ENCODE assay signal across 26 mouse cellular contexts in the genomic region with DNA sequence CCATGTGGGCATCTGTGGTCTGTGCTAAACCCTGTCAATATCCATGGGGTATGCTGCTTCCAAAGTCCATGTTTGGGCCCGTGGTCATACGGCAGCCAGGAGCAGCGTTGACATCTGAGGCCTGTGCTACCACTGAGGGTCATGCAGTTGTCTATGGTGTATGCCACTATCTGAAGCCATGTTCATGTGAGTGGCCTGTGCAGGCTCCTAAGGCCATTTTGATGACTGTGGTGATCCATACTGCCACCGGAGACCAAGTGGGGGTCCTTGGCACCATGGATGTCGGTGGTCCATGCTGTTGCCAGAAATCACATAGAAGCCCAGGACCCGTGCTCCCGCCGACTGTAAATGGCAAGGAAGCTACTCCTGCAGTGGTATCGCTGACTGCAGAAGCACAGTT. TPM values are rescaled to one million over a fixed set of nuclear protein-coding genes. Genes with fewer than 3 reads are reported as not detected.
DNase-seq lines count a peak whose midpoint lies in the region; ATAC-seq and TF ChIP-seq lines count a peak whose summit lies in the region.
"Had no signal": no experiment of that assay in that cellular context is flagged by ENCODE, and none has a peak within 500 bp of the region (broad histone marks: within the 10 kb centered on the region; RNA-seq: fewer than 3 reads in every experiment).

No protein-coding gene starts in this region.

- peaks cover 12% of the 10 kb centered on the region; the same call in 1 of the 2 replicates for H3K27me3 ChIP-seq in heart, embryonic 10.5 days (ENCODE audit: insufficient read depth, poor library complexity, severe bottlenecking)
- H3K27me3 ChIP-seq in liver, postnatal 0 days (ENCODE audit: insufficient read depth, low read length) = no peaks in the 10 kb centered on the region
- H3K27me3 ChIP-seq: CH12.LX; embryonic facial prominence, embryonic 12.5 days; forebrain, embryonic 13.5 days; forebrain, embryonic 15.5 days; Patski had no signal

- TF ChIP-seq EP300 in liver, postnatal 0 days (IDR thresholded peaks at IDR 0.05; ENCODE audit: low read depth) = no peak

- TF ChIP-seq CTCF in liver, postnatal 0 days (IDR thresholded peaks at IDR 0.05; ENCODE audit: low read depth) = no peak

- H3K4me1 ChIP-seq in heart, embryonic 10.5 days = peaks cover 8% of the 10 kb centered on the region; the same call in 1 of the 2 replicates
- H3K4me1 ChIP-seq in liver, postnatal 0 days (ENCODE audit: insufficient read depth) = 0 out of 2 replicates have a peak, but pooled peaks cover 6% of the 10 kb centered on the region
- H3K4me1 ChIP-seq: embryonic facial prominence, embryonic 12.5 days had no signal

- no peak overlapping the region for H3K4me3 ChIP-seq in heart, embryonic 10.5 days
- no peak overlapping the region for H3K4me3 ChIP-seq in liver, postnatal 0 days (ENCODE audit: low read depth, low read length)
- H3K4me3 ChIP-seq: embryonic facial prominence, embryonic 10.5 days; embryonic facial prominence, embryonic 12.5 days; forebrain, embryonic 13.5 days; forebrain, embryonic 15.5 days had no signal

- WGBS in heart, embryonic 10.5 days = 87% methylated on average over 9 of the region's 9 CpGs
- 75% methylated on average over 9 of the region's 9 CpGs for WGBS in liver, postnatal 0 days (ENCODE audit: insufficient replicate concordance)

- DNase-seq in cerebellum, adult 11-12 months = peak; percentile 15
- DNase-seq in cerebellum, postnatal 14 days = no peak
- DNase-seq in heart, adult 11 months = peak; percentile 85
- DNase-seq in heart, embryonic 10.5 days (ENCODE audit: low spot score) = no peak
- DNase-seq in liver, postnatal 0 days = no peak
- no peak for DNase-seq in liver
- DNase-seq in testis, postnatal 10 days (ENCODE audit: low spot score) = peak; percentile 33
- DNase-seq in testis, postnatal 14 days (ENCODE audit: low spot score) = no peak
- DNase-seq: adrenal gland, adult 8-10 months; adrenal gland, postnatal 14 days; adrenal gland, postnatal 36 days; B cell, adult 2 months; cerebellum, adult 11 months; cerebellum, adult 2 months; cerebellum, adult 9-11 months; cerebellum, postnatal 25 days; forebrain, postnatal 0 days had no signal

- no peak overlapping the region for H3K9ac ChIP-seq in liver, postnatal 0 days (replicated peaks)
- H3K9ac ChIP-seq: embryonic facial prominence, embryonic 12.5 days; forebrain, embryonic 13.5 days; forebrain, embryonic 15.5 days; forebrain, postnatal 0 days had no signal

- no peak overlapping the region for H3K4me2 ChIP-seq in liver, postnatal 0 days (ENCODE audit: low read depth, low read length)
- H3K4me2 ChIP-seq: embryonic facial prominence, embryonic 12.5 days; forebrain, embryonic 13.5 days; forebrain, embryonic 15.5 days had no signal

- no peaks in the 10 kb centered on the region for H3K36me3 ChIP-seq in heart, embryonic 10.5 days
- no peaks in the 10 kb centered on the region for H3K36me3 ChIP-seq in liver, postnatal 0 days (replicated peaks; ENCODE audit: insufficient read depth, low read length)
- H3K36me3 ChIP-seq: embryonic facial prominence, embryonic 10.5 days; embryonic facial prominence, embryonic 12.5 days; forebrain, embryonic 15.5 days; G1E had no signal

- H3K27ac ChIP-seq in heart, embryonic 10.5 days = no peak overlapping the region
- no peak overlapping the region for H3K27ac ChIP-seq in liver, postnatal 0 days (ENCODE audit: low read depth)
- H3K27ac ChIP-seq: embryonic facial prominence, embryonic 10.5 days; embryonic facial prominence, embryonic 12.5 days; forebrain, embryonic 13.5 days; forebrain, embryonic 15.5 days had no signal

- ATAC-seq in liver, postnatal 0 days = peak; percentile 40; the same call in 1 of the 2 replicates
- ATAC-seq: activated CD4-positive, CD25-positive, alpha-beta regulatory T cell, adult 4 months; CD4-positive, CD25-positive, alpha-beta regulatory T cell, adult 4 months; forebrain, embryonic 13.5 days; forebrain, embryonic 15.5 days; forebrain, postnatal 0 days; Patski had no signal

- H3K9me3 ChIP-seq in heart, embryonic 10.5 days = no peaks in the 10 kb centered on the region
- H3K9me3 ChIP-seq in liver, postnatal 0 days (ENCODE audit: low read length) = no peaks in the 10 kb centered on the region
- H3K9me3 ChIP-seq: embryonic facial prominence, embryonic 10.5 days; embryonic facial prominence, embryonic 12.5 days; forebrain, embryonic 13.5 days; forebrain, embryonic 15.5 days; G1E had no signal

RNA-seq across cellular contexts. Expression of gene Hnrnph1, which starts 9.3 kb away (rescaled TPM):
- 253 and 367 TPM in 2 replicates for polyA plus RNA-seq in heart, embryonic 10.5 days (2016; fragmentation: Nextera tagmentation; extraction: Ambion mirVana)
- 70.1 and 71.1 TPM in 2 replicates for polyA plus RNA-seq in liver, postnatal 0 days (2015; fragmentation: Nextera tagmentation; extraction: Ambion mirVana)

RNA-seq across cellular contexts. Expression of gene Cby3, which starts 13.3 kb away (rescaled TPM):
- polyA plus RNA-seq in heart, embryonic 10.5 days (2016; fragmentation: Nextera tagmentation; extraction: Ambion mirVana) = 0.39 TPM in 1 of 2 replicates, not detected in the other
- 0.21 TPM in 1 of 2 replicates, not detected in the other for polyA plus RNA-seq in liver, postnatal 0 days (2015; fragmentation: Nextera tagmentation; extraction: Ambion mirVana)
- polyA plus RNA-seq: activated CD4-positive, CD25-positive, alpha-beta regulatory T cell, adult 4 months; CD4-positive, CD25-positive, alpha-beta regulatory T cell, adult 4 months; G1E; Patski had no signal

RNA-seq across cellular contexts. Expression of gene Canx, which starts 42.1 kb away (rescaled TPM):
- 354 and 363 TPM in 2 replicates for polyA plus RNA-seq in heart, embryonic 10.5 days (2016; fragmentation: Nextera tagmentation; extraction: Ambion mirVana)
- polyA plus RNA-seq in liver, postnatal 0 days (2015; fragmentation: Nextera tagmentation; extraction: Ambion mirVana) = 125 and 130 TPM in 2 replicates

Comparison
In these comparisons a context has a peak if more than half of its experiments do, and no peak if none do; other contexts are left out.
1. DNase-seq: peak in cerebellum, adult 11-12 months (single experiment), heart, adult 11 months (single experiment) and testis, postnatal 10 days (single experiment); none in cerebellum, postnatal 14 days (0 of 2), heart, embryonic 10.5 days (single experiment), liver, postnatal 0 days (single experiment), liver (single experiment) and testis, postnatal 14 days (single experiment).